Mouse (Mus musculus): ENCODE measurements at regions not wholly inside any gene's neighbourhood (a gene's known extent, or its start where the extent isn't known, plus 50 kb on each side); places are given as distances from the start of the nearest gene placed in this dataset.

GRCm38 (mm10) chr16:87784405-87784994 lies 85.8 kb downstream of the Bach1 start:
- TF ChIP-seq EP300 (IDR thresholded peaks at IDR 0.05; ENCODE audit: low read depth) (no peak), CTCF (IDR thresholded peaks at IDR 0.05; ENCODE audit: low read depth) (no peak)
